Mouse (Mus musculus) embryonic facial prominence, embryonic 13.5 days (tissue): Measurements from ENCODE around the gene Foxo1. TPM values are rescaled to one million over a fixed set of nuclear protein-coding genes. Genes with fewer than 3 reads are reported as not detected.
A peak's percentile ranks its signal among the peaks of the same experiment; 100 is the strongest.

Experiments
- ATAC-seq: fragments of 200-750 bp; cut with Nextera tagmentation; 2 replicates; pipeline ENCODE4 v1.8.0; 2017; ENCODE audit warnings: low read depth; ENCODE audit not compliant: insufficient number of reproducible peaks, insufficient read depth, low FRiP score, low TSS enrichment
- H3K27ac ChIP-seq: fragments of 300-500 bp; sonication (generic); 2 replicates; pipeline ENCODE4 v1.5.1; 2015; ENCODE audit warnings: moderate library complexity, mild to moderate bottlenecking, inconsistent platforms
- H3K27me3 ChIP-seq: fragments of 300-500 bp; sonication (generic); 2 replicates; pipeline ENCODE4 v1.6.1; 2015; ENCODE audit warnings: mild to moderate bottlenecking, inconsistent platforms
- H3K36me3 ChIP-seq: fragments of 300-500 bp; sonication (generic); 2 replicates; pipeline ENCODE4 v1.6.1; 2015; ENCODE audit warnings: mild to moderate bottlenecking, inconsistent platforms
- H3K4me1 ChIP-seq: fragments of 300-500 bp; sonication (generic); 2 replicates; pipeline ENCODE4 v1.6.1; 2015; ENCODE audit warnings: inconsistent platforms
- H3K4me2 ChIP-seq: fragments of 300-500 bp; sonication (generic); 2 replicates; pipeline ENCODE4 v1.6.1; 2015; ENCODE audit warnings: moderate library complexity, mild to moderate bottlenecking, inconsistent platforms
- H3K4me3 ChIP-seq: fragments of 300-500 bp; sonication (generic); 2 replicates; pipeline ENCODE4 v1.5.1; 2015; ENCODE audit warnings: mild to moderate bottlenecking, inconsistent platforms
- H3K9ac ChIP-seq: fragments of 300-500 bp; sonication (generic); 2 replicates; pipeline ENCODE4 v1.6.1; 2015; ENCODE audit warnings: mild to moderate bottlenecking, inconsistent platforms
- H3K9me3 ChIP-seq: fragments of 300-500 bp; sonication (generic); 2 replicates; pipeline ENCODE4 v1.6.1; 2016; ENCODE audit warnings: inconsistent platforms
- WGBS: fragments of 180-500 bp; shearing (Covaris S2); methylation state at CpG from one replicate; pipeline ENCODE4 v1.1.7; 2015; ENCODE audit warnings: mixed read lengths; 5-methylcytosine and 5-hydroxymethylcytosine counted together
- polyA plus RNA-seq: library from polyadenylated mRNA; unstranded; fragments of >200 nt; fragmentation: Nextera tagmentation; extraction: Ambion mirVana; gene quantifications from 2 replicates; pipeline ENCODE4 v1.2.1, GENCODE M21; 2015

The Foxo1 gene
- polyA plus RNA-seq, result 5.7 and 7.3 TPM in 2 replicates

- Histone ChIP-seq H3K27ac (peak within 1 kb of the TSS; percentile 88), H3K4me1 (peaks cover 25% of the 10 kb centered on the region), H3K9me3 (no peaks in the 10 kb centered on the region), H3K9ac (peak within 1 kb of the TSS; percentile 88), H3K27me3 (peaks cover 32% of the 10 kb centered on the region), H3K36me3 (no peaks in the 10 kb centered on the region), H3K4me2 (peak within 1 kb of the TSS; percentile 96), H3K4me3 (peak within 1 kb of the TSS; percentile 79)
- WGBS, result under 1% methylated on average over 78 of the region's 85 CpGs
- ATAC-seq, result peak; percentile 89
These were observed at the start of gene Foxo1 for GRCm38 (mm10) chr3:52267652-52268486. Foxo1 (plus strand) TSS chr3:52268336.

- WGBS, result 77% methylated on average over 7 of the region's 7 CpGs
- ATAC-seq, result no peak
- no peak overlapping the region for H3K4me2 ChIP-seq
- H3K27ac ChIP-seq, result no peak overlapping the region
- no peaks in the 10 kb centered on the region for H3K36me3 ChIP-seq
- no peaks in the 10 kb centered on the region for H3K27me3 ChIP-seq
- no peak overlapping the region for H3K4me3 ChIP-seq
- no peaks in the 10 kb centered on the region for H3K9me3 ChIP-seq
- no peak overlapping the region for H3K9ac ChIP-seq
- no peaks in the 10 kb centered on the region for H3K4me1 ChIP-seq
These were observed 49.3 kb upstream of the Foxo1 start for GRCm38 (mm10) chr3:52218864-52219263.

GRCm38 (mm10) chr3:52221082-52221481 is 47.1 kb upstream of the Foxo1 start:
- Histone ChIP-seq H3K27ac (no peak overlapping the region), H3K4me1 (no peaks in the 10 kb centered on the region), H3K36me3 (no peaks in the 10 kb centered on the region), H3K4me3 (no peak overlapping the region), H3K9ac (no peak overlapping the region), H3K4me2 (no peak overlapping the region), H3K9me3 (no peaks in the 10 kb centered on the region), H3K27me3 (no peaks in the 10 kb centered on the region)
- 72% methylated on average over 3 of the region's 3 CpGs for WGBS
- ATAC-seq, result no peak

GRCm38 (mm10) chr3:52221931-52222330 is 46.2 kb upstream of the Foxo1 start:
- Histone ChIP-seq H3K9me3 (no peaks in the 10 kb centered on the region), H3K4me1 (no peaks in the 10 kb centered on the region), H3K4me2 (no peak overlapping the region), H3K27ac (no peak overlapping the region), H3K4me3 (no peak overlapping the region), H3K36me3 (no peaks in the 10 kb centered on the region), H3K9ac (no peak overlapping the region), H3K27me3 (no peaks in the 10 kb centered on the region)
- WGBS, result 51% methylated on average over 5 of the region's 5 CpGs
- no peak for ATAC-seq

GRCm38 (mm10) chr3:52236488-52236887 is 31.6 kb upstream of the Foxo1 start:
- Histone ChIP-seq H3K36me3 (no peaks in the 10 kb centered on the region), H3K9me3 (no peaks in the 10 kb centered on the region), H3K27ac (no peak overlapping the region), H3K4me2 (no peak overlapping the region), H3K9ac (no peak overlapping the region), H3K4me3 (no peak overlapping the region), H3K4me1 (no peaks in the 10 kb centered on the region), H3K27me3 (no peaks in the 10 kb centered on the region)
- 69% methylated on average over 4 of the region's 4 CpGs for WGBS
- no peak for ATAC-seq

- no peak overlapping the region for H3K4me2 ChIP-seq
- H3K4me1 ChIP-seq, result no peaks in the 10 kb centered on the region
- no peak for ATAC-seq
- WGBS, result 87% methylated on average over 3 of the region's 3 CpGs
- H3K27me3 ChIP-seq, result no peaks in the 10 kb centered on the region
- no peaks in the 10 kb centered on the region for H3K9me3 ChIP-seq
- H3K4me3 ChIP-seq, result no peak overlapping the region
- no peaks in the 10 kb centered on the region for H3K36me3 ChIP-seq
- H3K27ac ChIP-seq, result no peak overlapping the region
- no peak overlapping the region for H3K9ac ChIP-seq
These were observed 31.0 kb upstream of the Foxo1 start for GRCm38 (mm10) chr3:52237136-52237535.

- Histone ChIP-seq H3K9me3 (no peaks in the 10 kb centered on the region), H3K4me3 (no peak overlapping the region), H3K4me1 (no peaks in the 10 kb centered on the region), H3K36me3 (no peaks in the 10 kb centered on the region), H3K9ac (no peak overlapping the region), H3K27me3 (no peaks in the 10 kb centered on the region), H3K4me2 (no peak overlapping the region), H3K27ac (no peak overlapping the region)
- WGBS, result 76% methylated on average over 5 of the region's 5 CpGs
- no peak for ATAC-seq
These were observed 27.1 kb upstream of the Foxo1 start for GRCm38 (mm10) chr3:52241062-52241461.

- Histone ChIP-seq H3K36me3 (no peaks in the 10 kb centered on the region), H3K4me3 (no peak overlapping the region), H3K9me3 (no peaks in the 10 kb centered on the region), H3K27me3 (no peaks in the 10 kb centered on the region), H3K9ac (no peak overlapping the region), H3K27ac (no peak overlapping the region), H3K4me1 (no peaks in the 10 kb centered on the region), H3K4me2 (no peak overlapping the region)
- 38% methylated on average over 6 of the region's 6 CpGs for WGBS
- ATAC-seq, result no peak; the same call in 1 of the 2 replicates
These were observed 25.6 kb upstream of the Foxo1 start for GRCm38 (mm10) chr3:52242457-52243105.

- Histone ChIP-seq H3K36me3 (no peaks in the 10 kb centered on the region), H3K4me1 (no peaks in the 10 kb centered on the region), H3K4me2 (no peak overlapping the region), H3K4me3 (no peak overlapping the region), H3K27me3 (no peaks in the 10 kb centered on the region), H3K9ac (no peak overlapping the region), H3K27ac (no peak overlapping the region), H3K9me3 (no peaks in the 10 kb centered on the region)
- WGBS, result 56% methylated on average over 12 of the region's 12 CpGs
- no peak for ATAC-seq
These were observed 24.7 kb upstream of the Foxo1 start for GRCm38 (mm10) chr3:52243271-52244021.

- H3K4me2 ChIP-seq, result no peak overlapping the region
- no peak overlapping the region for H3K9ac ChIP-seq
- H3K27me3 ChIP-seq, result no peaks in the 10 kb centered on the region
- H3K36me3 ChIP-seq, result no peaks in the 10 kb centered on the region
- H3K4me1 ChIP-seq, result no peaks in the 10 kb centered on the region
- ATAC-seq, result no peak
- no peak overlapping the region for H3K27ac ChIP-seq
- 81% methylated on average over 12 of the region's 12 CpGs for WGBS
- no peak overlapping the region for H3K4me3 ChIP-seq
- H3K9me3 ChIP-seq, result no peaks in the 10 kb centered on the region
These were observed 21.9 kb upstream of the Foxo1 start for GRCm38 (mm10) chr3:52245996-52246830.

- Histone ChIP-seq H3K36me3 (no peaks in the 10 kb centered on the region), H3K4me2 (no peak overlapping the region), H3K9ac (no peak overlapping the region), H3K4me1 (no peaks in the 10 kb centered on the region), H3K27me3 (peaks cover 8% of the 10 kb centered on the region), H3K27ac (no peak overlapping the region), H3K4me3 (no peak overlapping the region), H3K9me3 (no peaks in the 10 kb centered on the region)
- 50% methylated on average over 1 of the region's 1 CpGs for WGBS
- ATAC-seq, result no peak
These were observed 17.0 kb upstream of the Foxo1 start for GRCm38 (mm10) chr3:52251184-52251583.
